Mouse (Mus musculus): ENCODE results near the gene Stard9. TPM values are rescaled to one million over a fixed set of nuclear protein-coding genes. Genes with fewer than 3 reads are reported as not detected.

The Stard9 gene
- polyA plus RNA-seq, 1 experiment, result 5.1 TPM

DNA sequence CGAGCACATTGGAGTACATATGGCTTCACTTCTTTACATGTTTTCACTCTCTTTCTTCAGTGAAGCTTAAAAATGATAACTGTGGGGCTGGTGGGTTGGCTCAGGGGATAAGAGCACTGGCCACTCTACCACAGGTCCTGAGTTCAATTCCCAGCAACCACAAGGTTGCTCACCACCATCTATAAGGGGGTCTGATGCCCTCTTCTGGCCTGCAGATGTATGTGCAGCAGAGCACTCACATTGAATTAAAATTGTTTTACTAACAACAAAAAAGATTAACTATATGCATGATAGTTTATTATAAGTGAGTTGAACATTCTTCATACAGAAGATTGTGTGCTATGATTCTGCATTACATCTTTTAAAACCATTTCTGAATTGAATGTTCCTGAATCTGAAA, 9.4 kb upstream of the Stard9 start:
- Histone ChIP-seq H3K27me3 (ENCODE audit: control insufficient read depth, insufficient read depth, insufficient read length) (no peaks in the 10 kb centered on the region), H3K4me2 (ENCODE audit: low read depth) (no peak overlapping the region), H3ac (ENCODE audit: control insufficient read depth, insufficient read length) (no peak overlapping the region), H3K4me3 (no peak overlapping the region), H3K79me2 (ENCODE audit: control insufficient read depth, insufficient read depth) (no peaks in the 10 kb centered on the region), H3K36me3 (ENCODE audit: control insufficient read depth, insufficient read depth) (peaks cover 18% of the 10 kb centered on the region)
- no peak for TF ChIP-seq MYOD1 (IDR thresholded peaks at IDR 0.05; ENCODE audit: control insufficient read depth in 1 of 3, insufficient read length in 2 of 3, low read depth in 2 of 3)
- TF ChIP-seq TCF3 (IDR thresholded peaks at IDR 0.05; ENCODE audit: insufficient read length, low read depth), result no peak
- no peak for TF ChIP-seq POLR2A (IDR thresholded peaks at IDR 0.05; ENCODE audit: insufficient read length, low read depth)
- TF ChIP-seq USF1 (IDR thresholded peaks at IDR 0.05; ENCODE audit: low read depth), result no peak
- no peak for TF ChIP-seq POLR2AphosphoS2 (IDR thresholded peaks at IDR 0.05; ENCODE audit: insufficient read length, low read depth)
- no peak for TF ChIP-seq MYOG (IDR thresholded peaks at IDR 0.05; ENCODE audit: control insufficient read depth in 1 of 3, insufficient read depth in 1 of 3, insufficient read length in 2 of 3, low read depth in 2 of 3)
- TF ChIP-seq MAX (IDR thresholded peaks at IDR 0.05; ENCODE audit: low read depth), result no peak
- no peak for TF ChIP-seq TCF12 (IDR thresholded peaks at IDR 0.05; ENCODE audit: insufficient read depth, poor library complexity, severe bottlenecking)
- no peak for TF ChIP-seq SRF (IDR thresholded peaks at IDR 0.05; ENCODE audit: control insufficient read depth, insufficient read length, low read depth)
- TF ChIP-seq E2F4 (IDR thresholded peaks at IDR 0.05; ENCODE audit: insufficient read depth), result no peak
- no peak for TF ChIP-seq REST (IDR thresholded peaks at IDR 0.05; ENCODE audit: insufficient read depth, insufficient read length)
- TF ChIP-seq CEBPB (IDR thresholded peaks at IDR 0.05; ENCODE audit: insufficient read depth, poor library complexity, severe bottlenecking), result no peak

- no peaks in the 10 kb centered on the region for H3K27me3 ChIP-seq (ENCODE audit: control insufficient read depth, insufficient read depth, insufficient read length)
- no peaks in the 10 kb centered on the region for H3K79me2 ChIP-seq (ENCODE audit: control insufficient read depth, insufficient read depth)
Measured at GRCm38 (mm10) chr2:120622920-120623319, 6.0 kb upstream of the Stard9 start.

DNA sequence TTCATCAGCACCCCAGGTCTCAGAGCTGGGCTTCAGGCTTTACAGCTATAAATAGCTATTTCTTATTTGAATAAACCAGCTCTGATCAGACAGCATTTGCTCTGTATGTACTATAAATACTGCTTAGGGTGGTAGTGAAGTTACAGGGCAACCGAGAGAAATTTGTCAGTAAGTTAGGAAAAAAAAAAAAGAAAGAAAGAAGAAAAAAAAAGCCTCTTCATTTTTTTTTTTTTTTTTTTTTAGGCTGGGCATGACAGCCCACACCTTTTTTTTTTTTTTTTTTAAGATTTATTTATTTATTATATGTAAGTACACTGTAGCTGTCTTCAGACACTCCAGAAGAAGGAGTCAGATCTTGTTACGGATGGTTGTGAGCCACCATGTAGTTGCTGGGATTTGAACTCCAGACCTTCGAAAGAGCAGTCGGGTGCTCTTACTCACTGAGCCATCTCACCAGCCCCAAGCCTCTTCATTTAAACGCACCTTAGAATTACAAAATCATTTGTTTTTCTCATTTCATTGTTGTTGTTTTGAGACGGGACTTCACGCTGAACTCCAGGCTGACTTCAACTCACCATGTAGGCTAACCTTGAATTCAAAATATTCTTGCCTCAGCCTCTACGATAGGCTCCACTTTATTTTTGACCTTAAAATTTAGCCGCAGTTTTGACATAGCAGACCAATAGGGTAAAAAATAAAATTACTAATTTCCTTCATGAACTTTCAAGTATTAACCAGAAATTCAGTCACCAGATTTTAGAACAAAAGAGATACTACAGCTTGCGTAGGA, 650 bp upstream of the Stard9 start:
- H3K4me2 ChIP-seq (ENCODE audit: low read depth), result peak overlapping the region; percentile 79
- TF ChIP-seq MYOG (IDR thresholded peaks at IDR 0.05; ENCODE audit: control insufficient read depth in 1 of 3, insufficient read depth in 1 of 3, insufficient read length in 2 of 3, low read depth in 2 of 3), result no peak
- TF ChIP-seq POLR2AphosphoS2 (IDR thresholded peaks at IDR 0.05; ENCODE audit: insufficient read length, low read depth), result no peak
- no peak for TF ChIP-seq E2F4 (IDR thresholded peaks at IDR 0.05; ENCODE audit: insufficient read depth)
- TF ChIP-seq POLR2A (IDR thresholded peaks at IDR 0.05; ENCODE audit: insufficient read length, low read depth), result no peak
- no peak for TF ChIP-seq MYOD1 (IDR thresholded peaks at IDR 0.05; ENCODE audit: control insufficient read depth in 1 of 3, insufficient read length in 2 of 3, low read depth in 2 of 3)
- TF ChIP-seq TCF12 (IDR thresholded peaks at IDR 0.05; ENCODE audit: insufficient read depth, poor library complexity, severe bottlenecking), result no peak
- no peak for TF ChIP-seq SRF (IDR thresholded peaks at IDR 0.05; ENCODE audit: control insufficient read depth, insufficient read length, low read depth)
- no peak for TF ChIP-seq MAX (IDR thresholded peaks at IDR 0.05; ENCODE audit: low read depth)
- no peak for TF ChIP-seq TCF3 (IDR thresholded peaks at IDR 0.05; ENCODE audit: insufficient read length, low read depth)
- no peak for TF ChIP-seq REST (IDR thresholded peaks at IDR 0.05; ENCODE audit: insufficient read depth, insufficient read length)
- TF ChIP-seq USF1 (IDR thresholded peaks at IDR 0.05; ENCODE audit: low read depth), result no peak
- TF ChIP-seq CEBPB (IDR thresholded peaks at IDR 0.05; ENCODE audit: insufficient read depth, poor library complexity, severe bottlenecking), result no peak
- H3K79me2 ChIP-seq (ENCODE audit: control insufficient read depth, insufficient read depth), result peaks cover 8% of the 10 kb centered on the region
- H3K4me3 ChIP-seq, result peak overlapping the region; percentile 39
- H3ac ChIP-seq (ENCODE audit: control insufficient read depth, insufficient read length), result peak overlapping the region; percentile 17
- peaks cover 5% of the 10 kb centered on the region for H3K36me3 ChIP-seq (ENCODE audit: control insufficient read depth, insufficient read depth)
- no peaks in the 10 kb centered on the region for H3K27me3 ChIP-seq (ENCODE audit: control insufficient read depth, insufficient read depth, insufficient read length)

More at GRCm38 (mm10) chr2:120622920-120623319, 6.0 kb upstream of the Stard9 start:
- Histone ChIP-seq H3K4me2 (ENCODE audit: low read depth) (no peak overlapping the region), H3K4me3 (no peak overlapping the region), H3ac (ENCODE audit: control insufficient read depth, insufficient read length) (no peak overlapping the region), H3K36me3 (ENCODE audit: control insufficient read depth, insufficient read depth) (peaks cover 16% of the 10 kb centered on the region)
- TF ChIP-seq TCF3 (IDR thresholded peaks at IDR 0.05; ENCODE audit: insufficient read length, low read depth) (no peak), MYOD1 (IDR thresholded peaks at IDR 0.05; ENCODE audit: control insufficient read depth in 1 of 3, insufficient read length in 2 of 3, low read depth in 2 of 3) (no peak), REST (IDR thresholded peaks at IDR 0.05; ENCODE audit: insufficient read depth, insufficient read length) (no peak), CEBPB (IDR thresholded peaks at IDR 0.05; ENCODE audit: insufficient read depth, poor library complexity, severe bottlenecking) (no peak), E2F4 (IDR thresholded peaks at IDR 0.05; ENCODE audit: insufficient read depth) (no peak), TCF12 (IDR thresholded peaks at IDR 0.05; ENCODE audit: insufficient read depth, poor library complexity, severe bottlenecking) (no peak), MYOG (IDR thresholded peaks at IDR 0.05; ENCODE audit: control insufficient read depth in 1 of 3, insufficient read depth in 1 of 3, insufficient read length in 2 of 3, low read depth in 2 of 3) (no peak), SRF (IDR thresholded peaks at IDR 0.05; ENCODE audit: control insufficient read depth, insufficient read length, low read depth) (no peak), MAX (IDR thresholded peaks at IDR 0.05; ENCODE audit: low read depth) (no peak), POLR2AphosphoS2 (IDR thresholded peaks at IDR 0.05; ENCODE audit: insufficient read length, low read depth) (no peak), POLR2A (IDR thresholded peaks at IDR 0.05; ENCODE audit: insufficient read length, low read depth) (no peak), USF1 (IDR thresholded peaks at IDR 0.05; ENCODE audit: low read depth) (no peak)

- peak overlapping the region; percentile 39 for H3K4me3 ChIP-seq
- no peaks in the 10 kb centered on the region for H3K27me3 ChIP-seq (ENCODE audit: control insufficient read depth, insufficient read depth, insufficient read length)
Measured at GRCm38 (mm10) chr2:120630246-120630645, 1.3 kb downstream of the Stard9 start.

More at GRCm38 (mm10) chr2:120630246-120630645, 1.3 kb downstream of the Stard9 start:
- peak overlapping the region; percentile 88 for H3K4me2 ChIP-seq (ENCODE audit: low read depth)
- TF ChIP-seq SRF (IDR thresholded peaks at IDR 0.05; ENCODE audit: control insufficient read depth, insufficient read length, low read depth) (no peak), POLR2AphosphoS2 (IDR thresholded peaks at IDR 0.05; ENCODE audit: insufficient read length, low read depth) (no peak), POLR2A (IDR thresholded peaks at IDR 0.05; ENCODE audit: insufficient read length, low read depth) (no peak), MAX (IDR thresholded peaks at IDR 0.05; ENCODE audit: low read depth) (no peak), TCF3 (IDR thresholded peaks at IDR 0.05; ENCODE audit: insufficient read length, low read depth) (no peak), CEBPB (IDR thresholded peaks at IDR 0.05; ENCODE audit: insufficient read depth, poor library complexity, severe bottlenecking) (no peak), REST (IDR thresholded peaks at IDR 0.05; ENCODE audit: insufficient read depth, insufficient read length) (no peak), E2F4 (IDR thresholded peaks at IDR 0.05; ENCODE audit: insufficient read depth) (no peak), USF1 (IDR thresholded peaks at IDR 0.05; ENCODE audit: low read depth) (no peak), MYOD1 (IDR thresholded peaks at IDR 0.05; ENCODE audit: control insufficient read depth in 1 of 3, insufficient read length in 2 of 3, low read depth in 2 of 3) (no peak)
- H3K36me3 ChIP-seq (ENCODE audit: control insufficient read depth, insufficient read depth), result peaks cover 13% of the 10 kb centered on the region
- peaks cover 8% of the 10 kb centered on the region for H3K79me2 ChIP-seq (ENCODE audit: control insufficient read depth, insufficient read depth)
- no peak overlapping the region for H3ac ChIP-seq (ENCODE audit: control insufficient read depth, insufficient read length)

Measured in myocyte (in vitro differentiated cells).